Mouse (Mus musculus) lung, postnatal 4 days (tissue): Measurements from ENCODE around the gene Fastkd5.

Experiments
- DNase-seq, 2 experiments: peaks; one replicate each; pipeline ENCODE4 v3.0.0; 2021

Gene Fastkd5

GRCm38 (mm10) chr2:130575873-130576272 lies 54.0 kb downstream of the Fastkd5 start, which contains the start of gene Oxt:
Gene Oxt (plus strand): TSS chr2:130576173.
- no peak for DNase-seq

GRCm38 (mm10) chr2:130574960-130575359 lies 54.9 kb downstream of the Fastkd5 start:
- no peak for DNase-seq

- DNase-seq, result no peak
These were observed 59.9 kb downstream of the Fastkd5 start for GRCm38 (mm10) chr2:130569926-130570325.

GRCm38 (mm10) chr2:130568921-130569320 lies 60.9 kb downstream of the Fastkd5 start:
- DNase-seq, result no peak

- DNase-seq, result no peak
These were observed 64.8 kb downstream of the Fastkd5 start for GRCm38 (mm10) chr2:130564983-130565382.

- no peak for DNase-seq
These were observed 65.8 kb downstream of the Fastkd5 start for GRCm38 (mm10) chr2:130564063-130564462.
